Mouse (Mus musculus): ENCODE measurements at regions not wholly inside any gene's neighbourhood (a gene's known extent, or its start where the extent isn't known, plus 50 kb on each side); places are given as distances from the start of the nearest gene placed in this dataset.

DNA sequence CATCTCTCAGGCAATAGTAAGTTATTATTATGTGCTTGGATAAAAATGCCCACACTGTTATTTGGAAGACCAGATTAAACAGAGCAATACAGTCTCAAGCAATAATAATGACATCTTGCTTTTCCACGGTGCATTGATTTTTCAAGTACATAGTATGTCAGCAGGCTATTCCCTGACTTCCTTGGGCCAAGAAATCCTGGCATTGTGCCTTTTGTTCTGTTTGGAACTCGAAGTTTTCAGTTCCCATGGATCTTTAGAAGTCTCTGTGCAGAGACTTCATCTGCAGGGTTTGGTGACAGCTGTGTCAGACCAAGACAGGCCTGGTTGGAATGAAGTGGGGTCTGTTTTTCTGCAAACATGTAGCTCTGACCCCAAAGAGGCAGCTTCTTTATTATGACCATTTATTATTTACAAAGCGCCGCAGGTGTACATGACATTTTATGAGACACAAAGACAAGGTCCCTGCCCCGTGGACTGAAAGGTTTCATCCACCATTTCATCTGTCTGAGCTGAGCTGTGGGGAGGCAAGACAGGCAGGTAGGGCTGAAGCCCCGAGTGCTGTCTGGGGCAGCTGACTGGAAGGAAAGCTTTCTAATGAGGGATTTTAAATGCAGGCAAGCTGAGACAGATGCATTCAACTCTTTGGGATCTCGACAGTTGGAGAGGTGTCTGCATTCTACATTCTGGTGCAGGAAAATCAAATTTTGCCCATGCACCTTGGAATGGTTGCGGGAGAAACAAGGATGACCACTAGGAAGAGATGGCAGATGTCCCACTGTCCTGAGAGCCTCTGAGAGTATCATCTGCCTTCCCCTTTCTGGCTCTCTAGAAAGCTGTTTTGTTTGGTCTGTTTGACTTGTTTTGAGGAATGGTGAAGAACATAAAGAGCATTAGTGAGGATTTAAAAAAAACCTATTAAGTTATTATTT is 57.4 kb upstream of the Syt6 start:
- DNase-seq = no peak

DNA sequence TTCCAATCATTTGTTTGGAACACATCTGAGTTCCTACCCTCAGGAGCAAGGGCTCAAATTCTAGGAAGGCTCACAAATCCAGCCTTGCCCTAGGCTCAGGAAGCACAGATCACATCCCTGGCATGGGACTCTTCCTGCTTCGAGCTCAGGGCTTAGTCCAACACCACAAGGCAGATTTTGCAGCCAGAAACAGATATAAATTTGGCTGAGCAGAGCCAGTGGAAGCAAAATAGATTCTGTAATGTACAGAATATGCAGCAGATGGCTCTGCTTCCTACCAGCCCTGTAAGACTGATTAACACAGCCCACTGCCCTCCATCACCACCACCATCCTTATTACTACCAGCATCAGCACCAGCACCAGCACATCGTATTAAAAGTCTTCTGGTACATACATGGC is 56.4 kb upstream of the Syt6 start:
- DNase-seq = no peak

Data from kidney, adult 9 months (tissue).